Mouse (Mus musculus) ES-E14 (cell line): ENCODE measurements around the gene Col4a2. TPM values are rescaled to one million over a fixed set of nuclear protein-coding genes. Genes with fewer than 3 reads are reported as not detected.

Experiments
- DNase-seq: peaks from one replicate; pipeline ENCODE4 v3.0.0-alpha.2; 2013; ENCODE audit warnings: low read depth, low spot score
- H3K27ac ChIP-seq: 2 replicates; pipeline ENCODE4 v1.5.1; 2012; ENCODE audit warnings: low read depth, mild to moderate bottlenecking, low read length, moderate library complexity, mixed read lengths; ENCODE audit not compliant: poor library complexity, insufficient read depth, severe bottlenecking
- H3K36me3 ChIP-seq: 2 replicates; pipeline ENCODE4 v1.6.1; 2012; ENCODE audit warnings: mild to moderate bottlenecking, low read length, moderate library complexity, mixed read lengths; ENCODE audit not compliant: control insufficient read depth, poor library complexity, insufficient read depth, severe bottlenecking
- H3K4me1 ChIP-seq, 2 experiments: fragments of 150-350 bp in 1 of 2; sonication (generic) in 1 of 2; 2 replicates each; pipeline ENCODE4 v1.6.1; 2012; ENCODE audit warnings: low read length in 2 of 2, mild to moderate bottlenecking in 1 of 2, mixed read lengths in 1 of 2; ENCODE audit not compliant: control insufficient read depth in 2 of 2, insufficient read depth in 2 of 2, poor library complexity in 1 of 2
- H3K4me3 ChIP-seq, 2 experiments: fragments of 150-350 bp in 1 of 2; sonication (generic) in 1 of 2; 2 replicates each; pipeline ENCODE4 v1.5.1; 2012; ENCODE audit warnings: low read length in 2 of 2, low read depth in 1 of 2, mild to moderate bottlenecking in 1 of 2, mixed read lengths in 1 of 2; ENCODE audit not compliant: insufficient read depth in 1 of 2, poor library complexity in 1 of 2, severe bottlenecking in 1 of 2
- H3K9ac ChIP-seq: 2 replicates; pipeline ENCODE4 v1.6.1; 2012; ENCODE audit warnings: low read depth, mild to moderate bottlenecking, low read length, mixed read lengths; ENCODE audit not compliant: poor library complexity, insufficient read depth, severe bottlenecking
- H3K9me3 ChIP-seq: fragments of 150-350 bp; sonication (generic); 2 replicates; pipeline ENCODE4 v1.6.1; 2012; ENCODE audit warnings: low read depth, mild to moderate bottlenecking, low read length; ENCODE audit not compliant: control insufficient read depth, insufficient read depth
- CHD2 ChIP-seq: IDR thresholded peaks from 2 replicates; pipeline ENCODE4 v1.6.1; 2014; ENCODE audit warnings: mild to moderate bottlenecking, low read depth, low read length, inconsistent platforms
- HCFC1 ChIP-seq: IDR thresholded peaks from 2 replicates; pipeline ENCODE4 v1.6.1; 2012; ENCODE audit warnings: low read length, inconsistent platforms, borderline replicate concordance; ENCODE audit not compliant: insufficient read depth
- MAFK ChIP-seq: IDR thresholded peaks from 2 replicates; pipeline ENCODE4 v1.6.1; 2014; ENCODE audit warnings: mild to moderate bottlenecking, low read depth, low read length, inconsistent platforms; ENCODE audit not compliant: insufficient read depth
- ZC3H11A ChIP-seq: IDR thresholded peaks from 2 replicates; pipeline ENCODE4 v1.6.1; 2012; ENCODE audit warnings: low read depth, mild to moderate bottlenecking, inconsistent platforms, low read length, borderline replicate concordance
- ZNF384 ChIP-seq: IDR thresholded peaks from 2 replicates; pipeline ENCODE4 v1.6.1; 2012; ENCODE audit warnings: low read depth, low read length, inconsistent platforms
- in situ Hi-C, 2 experiments: fragments of 600-800 bp; cut with MboI; formaldehyde crosslinking; loops; one replicate each; pipeline ENCODE4 v1.15.1; 2025; ENCODE audit warnings: low sequenced_read_pairs in 2 of 2, inconsistent platforms in 1 of 2; ENCODE audit not compliant: unreplicated experiment in 2 of 2
- total RNA-seq: library from RNA; depleted of rRNA; stranded (reverse); fragments of 300-350 nt; gene quantifications from 2 replicates; pipeline ENCODE4 v1.2.3, GENCODE M21; 2012

The Col4a2 gene
- total RNA-seq, 1 experiment = 102 TPM

DNA sequence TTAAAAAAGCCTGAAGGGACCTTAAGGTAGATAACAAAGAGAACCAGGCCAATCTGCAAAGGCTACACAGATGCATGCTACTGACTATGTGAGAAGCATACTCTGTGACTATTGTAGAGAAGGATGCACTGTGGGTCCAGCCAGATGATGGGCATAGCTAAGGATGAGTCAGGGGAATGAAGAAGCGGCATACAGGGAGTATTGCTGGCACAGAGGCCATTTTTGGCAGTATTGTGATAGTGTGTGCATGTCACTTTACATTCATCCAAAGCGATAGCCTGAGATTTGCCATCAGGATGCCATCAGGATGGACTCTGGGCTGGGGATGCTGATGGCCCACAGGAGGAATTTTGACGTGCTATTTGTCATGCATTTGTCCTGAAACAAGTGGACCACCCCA lies 25.5 kb upstream of the Col4a2 start:
- Histone ChIP-seq H3K36me3 (no peaks in the 10 kb centered on the region), H3K4me1 (no peaks in the 10 kb centered on the region), H3K9me3 (no peaks in the 10 kb centered on the region), H3K9ac (no peak overlapping the region), H3K27ac (no peak overlapping the region), H3K4me3 (no peak overlapping the region)
- in situ Hi-C loops = no loop called here
- TF ChIP-seq ZC3H11A (no peak), HCFC1 (no peak), CHD2 (no peak), ZNF384 (no peak), MAFK (no peak)
- no peak for DNase-seq

DNA sequence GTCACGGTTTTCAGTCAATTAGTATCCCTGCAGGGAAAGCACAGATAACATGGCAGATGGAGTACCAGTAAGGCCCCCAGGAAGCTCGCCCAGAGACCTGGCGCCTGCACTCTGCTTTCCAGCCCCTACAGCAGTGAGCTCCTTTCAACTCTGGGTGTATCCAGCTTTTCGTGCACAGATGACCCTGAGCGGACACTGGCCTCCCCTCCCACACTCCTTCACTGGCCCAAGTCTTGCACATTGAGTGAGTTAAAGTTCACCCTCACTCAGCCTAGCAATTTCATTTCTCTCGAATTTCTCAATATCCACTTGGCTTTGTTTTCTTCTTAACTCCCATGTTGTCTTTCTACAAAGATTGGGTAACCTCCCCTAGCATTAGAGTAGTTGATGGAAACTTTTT lies 24.3 kb upstream of the Col4a2 start:
- Histone ChIP-seq H3K36me3 (no peaks in the 10 kb centered on the region), H3K4me3 (no peak overlapping the region), H3K4me1 (no peaks in the 10 kb centered on the region), H3K9me3 (no peaks in the 10 kb centered on the region), H3K27ac (no peak overlapping the region), H3K9ac (no peak overlapping the region)
- no peak for DNase-seq
- TF ChIP-seq MAFK (no peak), HCFC1 (no peak), CHD2 (no peak), ZC3H11A (no peak), ZNF384 (no peak)
- in situ Hi-C loops = no loop called here

GRCm38 (mm10) chr8:11290533-11290932 lies 22.1 kb upstream of the Col4a2 start:
- in situ Hi-C loops = no loop called here

GRCm38 (mm10) chr8:11292611-11293010 lies 20.0 kb upstream of the Col4a2 start:
- no peak overlapping the region for H3K27ac ChIP-seq
- no peak overlapping the region for H3K9ac ChIP-seq
- no peaks in the 10 kb centered on the region for H3K4me1 ChIP-seq
- DNase-seq = no peak
- H3K4me3 ChIP-seq = no peak overlapping the region
- no peaks in the 10 kb centered on the region for H3K9me3 ChIP-seq
- no peaks in the 10 kb centered on the region for H3K36me3 ChIP-seq
- in situ Hi-C loops = no loop called here
- TF ChIP-seq MAFK = no peak
- no peak for TF ChIP-seq CHD2

More at GRCm38 (mm10) chr8:11290533-11290932, 22.1 kb upstream of the Col4a2 start:
- TF ChIP-seq ZC3H11A = no peak
- no peak for TF ChIP-seq MAFK
- TF ChIP-seq ZNF384 = 0 out of 2 replicates have a peak, but pooled peaks have one; percentile 47
- TF ChIP-seq HCFC1 = no peak
- no peak for TF ChIP-seq CHD2
- Histone ChIP-seq H3K36me3 (no peaks in the 10 kb centered on the region), H3K4me1 (no peaks in the 10 kb centered on the region), H3K9me3 (no peaks in the 10 kb centered on the region), H3K27ac (no peak overlapping the region), H3K4me3 (no peak overlapping the region), H3K9ac (no peak overlapping the region)
- DNase-seq = no peak

GRCm38 (mm10) chr8:11296282-11296943 lies 16.2 kb upstream of the Col4a2 start:
- no peak overlapping the region for H3K4me3 ChIP-seq
- no peak for TF ChIP-seq MAFK
- no peak for TF ChIP-seq CHD2
- TF ChIP-seq HCFC1 = no peak
- no peak for TF ChIP-seq ZC3H11A
- no peak for TF ChIP-seq ZNF384
- no peak for DNase-seq
- no peaks in the 10 kb centered on the region for H3K9me3 ChIP-seq
- no peaks in the 10 kb centered on the region for H3K36me3 ChIP-seq
- no peak overlapping the region for H3K27ac ChIP-seq
- in situ Hi-C loops = no loop called here
- H3K4me1 ChIP-seq = no peaks in the 10 kb centered on the region
- H3K9ac ChIP-seq = no peak overlapping the region
